Mouse (Mus musculus) lung, adult 2 months (tissue): ENCODE results near the gene Ywhah. TPM values are rescaled to one million over a fixed set of nuclear protein-coding genes. Genes with fewer than 3 reads are reported as not detected.

Experiments
- DNase-seq: peaks from one replicate; pipeline ENCODE4 v3.0.0; 2022
- H3K4me1 ChIP-seq: fragments of 200-500 bp; 2 replicates; pipeline ENCODE4 v1.6.1; 2011; ENCODE audit warnings: low read length; ENCODE audit not compliant: control insufficient read depth, insufficient read depth
- H3K4me3 ChIP-seq: fragments of 200-500 bp; replicated peaks from 2 replicates; pipeline ENCODE3; 2011; ENCODE audit warnings: low read depth, mild to moderate bottlenecking, control low read depth, low read length; ENCODE audit errors: extremely low read depth
- CTCF ChIP-seq: fragments of 200-500 bp; IDR thresholded peaks from 2 replicates; pipeline ENCODE4 v1.5.1; 2011; ENCODE audit warnings: mild to moderate bottlenecking, low read length, control low read depth; ENCODE audit not compliant: insufficient read depth
- POLR2A ChIP-seq: fragments of 200-500 bp; IDR thresholded peaks from 2 replicates; pipeline ENCODE4 v1.6.1; 2011; ENCODE audit warnings: low read depth, mild to moderate bottlenecking, control low read depth, low read length, borderline replicate concordance; ENCODE audit errors: extremely low read depth
- WGBS: fragments of 180-500 bp; shearing (Covaris S2); methylation state at CpG from one replicate; pipeline ENCODE4 v1.1.7; 2018; 5-methylcytosine and 5-hydroxymethylcytosine counted together
- polyA plus RNA-seq: library from polyadenylated mRNA; depleted of rRNA; stranded (reverse); fragments of >200 nt; gene quantifications from 2 replicates; pipeline ENCODE4 v1.2.3, GENCODE M21; 2012

Ywhah gene
- polyA plus RNA-seq, 1 experiment, result 136 TPM

- DNase-seq, result no peak
- WGBS, result 67% methylated on average over 2 of the region's 2 CpGs
- Histone ChIP-seq H3K4me1 (no peaks in the 10 kb centered on the region), H3K4me3 (no peak overlapping the region)
- TF ChIP-seq CTCF, result no peak
- TF ChIP-seq POLR2A, result no peak
These were observed 9.3 kb upstream of the Ywhah start for GRCm38 (mm10) chr5:33009301-33009700.

GRCm38 (mm10) chr5:33009818-33010812 lies 8.5 kb upstream of the Ywhah start:
- no peak overlapping the region for H3K4me3 ChIP-seq
- WGBS, result 63% methylated on average over 14 of the region's 14 CpGs
- no peak for TF ChIP-seq CTCF
- TF ChIP-seq POLR2A, result no peak
- no peaks in the 10 kb centered on the region for H3K4me1 ChIP-seq
- no peak for DNase-seq

GRCm38 (mm10) chr5:33011132-33012106 lies 7.2 kb upstream of the Ywhah start:
- Histone ChIP-seq H3K4me3 (no peak overlapping the region), H3K4me1 (no peaks in the 10 kb centered on the region)
- no peak for TF ChIP-seq CTCF
- TF ChIP-seq POLR2A, result no peak
- WGBS, result 62% methylated on average over 15 of the region's 15 CpGs
- no peak for DNase-seq

GRCm38 (mm10) chr5:33014096-33014495 lies 4.5 kb upstream of the Ywhah start:
- peaks cover 5% of the 10 kb centered on the region for H3K4me1 ChIP-seq
- H3K4me3 ChIP-seq, result no peak overlapping the region
- 83% methylated on average over 1 of the region's 1 CpGs for WGBS
- TF ChIP-seq CTCF (no peak), POLR2A (no peak)
- no peak for DNase-seq

GRCm38 (mm10) chr5:33015579-33015978 lies 3.0 kb upstream of the Ywhah start:
- H3K4me1 ChIP-seq, result peaks cover 8% of the 10 kb centered on the region
- WGBS, result 60% methylated on average over 5 of the region's 5 CpGs
- H3K4me3 ChIP-seq, result no peak overlapping the region
- TF ChIP-seq POLR2A (no peak), CTCF (no peak)
- no peak for DNase-seq

- TF ChIP-seq CTCF, result no peak
- no peak for TF ChIP-seq POLR2A
- Histone ChIP-seq H3K4me3 (peak overlapping the region; percentile 66), H3K4me1 (peaks cover 10% of the 10 kb centered on the region)
- WGBS, result 3% methylated on average over 15 of the region's 15 CpGs
- no peak for DNase-seq
These were observed 441 bp upstream of the Ywhah start for GRCm38 (mm10) chr5:33018189-33018560.

GRCm38 (mm10) chr5:33019426-33019821 lies 808 bp downstream of the Ywhah start:
- TF ChIP-seq CTCF, result no peak
- TF ChIP-seq POLR2A, result no peak
- H3K4me3 ChIP-seq, result peak overlapping the region; percentile 69
- WGBS, result under 1% methylated on average over 12 of the region's 12 CpGs
- peaks cover 17% of the 10 kb centered on the region for H3K4me1 ChIP-seq
- DNase-seq, result no peak

GRCm38 (mm10) chr5:33021622-33022021 lies 3.0 kb downstream of the Ywhah start:
- no peak for TF ChIP-seq POLR2A
- peak; percentile 47 for TF ChIP-seq CTCF
- DNase-seq, result no peak
- 65% methylated on average over 2 of the region's 2 CpGs for WGBS
- Histone ChIP-seq H3K4me1 (peaks cover 17% of the 10 kb centered on the region), H3K4me3 (no peak overlapping the region)

GRCm38 (mm10) chr5:33023337-33023736 lies 4.7 kb downstream of the Ywhah start:
- Histone ChIP-seq H3K4me3 (no peak overlapping the region), H3K4me1 (peaks cover 12% of the 10 kb centered on the region)
- DNase-seq, result no peak
- TF ChIP-seq CTCF (no peak), POLR2A (no peak)
- WGBS, result 77% methylated on average over 4 of the region's 4 CpGs
